27 mouse cellular contexts compared by ENCODE assay signal in the genomic region with DNA sequence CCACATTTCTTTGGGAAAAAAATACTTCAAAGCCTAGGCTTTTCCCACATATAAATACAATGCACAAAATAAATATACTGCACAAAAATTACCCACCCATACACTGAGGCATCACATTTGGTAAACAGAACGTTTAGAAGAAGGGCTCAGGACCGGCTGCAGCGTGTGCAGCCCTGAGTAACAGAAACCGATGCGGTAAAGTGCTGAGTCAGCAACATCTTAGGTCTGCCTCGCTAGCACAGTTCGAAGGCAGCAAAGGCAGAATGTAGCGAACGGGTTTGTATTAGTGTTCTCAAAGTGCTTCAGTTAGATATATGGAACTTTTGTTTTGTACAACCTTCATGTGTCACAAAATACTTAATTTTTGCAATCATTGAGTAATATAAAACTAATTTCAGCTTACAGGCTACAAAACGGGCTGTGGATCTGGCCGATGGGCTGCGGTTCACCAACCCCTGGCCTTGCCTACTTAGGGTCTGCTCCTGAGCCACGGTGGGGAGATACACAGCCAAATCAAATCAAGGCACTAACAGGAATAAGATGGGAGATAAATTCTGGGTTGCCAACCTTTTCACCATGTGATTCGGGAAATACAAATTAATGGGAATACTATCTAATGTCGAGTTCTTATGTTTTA. TPM values are rescaled to one million over a fixed set of nuclear protein-coding genes. Genes with fewer than 3 reads are reported as not detected.
DNase-seq lines count a peak whose midpoint lies in the region; ATAC-seq and TF ChIP-seq lines count a peak whose summit lies in the region.
"Had no signal": no experiment of that assay in that cellular context is flagged by ENCODE, and none has a peak within 500 bp of the region (broad histone marks: within the 10 kb centered on the region; RNA-seq: fewer than 3 reads in every experiment).

No protein-coding gene starts in this region.

- H3K79me2 ChIP-seq in MEL (ENCODE audit: control insufficient read depth, insufficient read depth, low read length, poor library complexity) = no peaks in the 10 kb centered on the region

- DNase-seq in heart, adult 11 months = peak; percentile 78
- DNase-seq in midbrain, embryonic 11.5 days (ENCODE audit: low spot score, missing footprints) = peak; percentile 64
- no peak for DNase-seq in MEL (ENCODE audit: low read depth, low spot score)
- DNase-seq in ovary, postnatal 14 days (ENCODE audit: low spot score) = no peak
- no peak for DNase-seq in T-cell, adult 2 months (ENCODE audit: low spot score)
- DNase-seq: adrenal gland, adult 2 months; adrenal gland, postnatal 10 days; adrenal gland, postnatal 25 days; B cell, adult 2 months; cerebellum, adult 11 months; cerebellum, adult 18-20 months; cerebellum, adult 8-10 months; cerebellum, adult 9-11 months; cerebellum, postnatal 14 days; cerebellum, postnatal 36 days; embryo, embryonic 11 days had no signal

- no peak for TF ChIP-seq CTCF in MEL (IDR thresholded peaks at IDR 0.05 in 2 of 3, conservative IDR thresholded peaks at IDR 0.05 in 1 of 3; ENCODE audit: control insufficient read depth in 1 of 3, insufficient read depth in 1 of 3, low read depth in 2 of 3, low read length in 3 of 3, poor library complexity in 1 of 3, severe bottlenecking in 1 of 3)

- TF ChIP-seq RAD21 in MEL (IDR thresholded peaks at IDR 0.05; ENCODE audit: low read depth, low read length) = no peak

- H3K4me2 ChIP-seq in heart, embryonic 12.5 days = no peak overlapping the region
- no peak overlapping the region for H3K4me2 ChIP-seq in midbrain, embryonic 11.5 days
- no peak overlapping the region for H3K4me2 ChIP-seq in midbrain, embryonic 16.5 days (ENCODE audit: low read length)
- H3K4me2 ChIP-seq: embryonic facial prominence, embryonic 13.5 days; embryonic facial prominence, embryonic 15.5 days; forebrain, embryonic 12.5 days had no signal

- no peaks in the 10 kb centered on the region for H3K27me3 ChIP-seq in heart, embryonic 12.5 days (replicated peaks)
- H3K27me3 ChIP-seq in midbrain, embryonic 11.5 days (ENCODE audit: control insufficient read depth, insufficient read depth, low read length) = no peaks in the 10 kb centered on the region
- H3K27me3 ChIP-seq in midbrain, embryonic 16.5 days (ENCODE audit: control insufficient read depth, insufficient read depth, low read depth, low read length) = no peaks in the 10 kb centered on the region
- no peaks in the 10 kb centered on the region for H3K27me3 ChIP-seq in MEL (ENCODE audit: control insufficient read depth in 1 of 2, insufficient read depth in 2 of 2, low read length in 2 of 2)
- H3K27me3 ChIP-seq: embryonic facial prominence, embryonic 13.5 days; embryonic facial prominence, embryonic 15.5 days had no signal

- no peak for TF ChIP-seq POLR2A in MEL (IDR thresholded peaks at IDR 0.05; ENCODE audit: control insufficient read depth in 1 of 2, insufficient read depth in 1 of 2, low read depth in 1 of 2, low read length in 2 of 2, poor library complexity in 1 of 2)

- peaks cover 47% of the 10 kb centered on the region for H3K36me3 ChIP-seq in heart, embryonic 12.5 days
- no peaks in the 10 kb centered on the region for H3K36me3 ChIP-seq in midbrain, embryonic 11.5 days (ENCODE audit: control insufficient read depth, insufficient read depth, low read length)
- peaks cover 33% of the 10 kb centered on the region for H3K36me3 ChIP-seq in midbrain, embryonic 16.5 days (ENCODE audit: control insufficient read depth, insufficient read depth, low read length)
- no peaks in the 10 kb centered on the region for H3K36me3 ChIP-seq in MEL (ENCODE audit: control insufficient read depth in 1 of 2, insufficient read depth in 2 of 2, low read length in 2 of 2)
- H3K36me3 ChIP-seq: G1E had no signal

- no peak overlapping the region for H3K4me3 ChIP-seq in heart, embryonic 12.5 days
- H3K4me3 ChIP-seq in midbrain, embryonic 11.5 days (ENCODE audit: low read depth, low read length) = no peak overlapping the region
- no peak overlapping the region for H3K4me3 ChIP-seq in midbrain, embryonic 16.5 days (ENCODE audit: low read depth, low read length)
- no peak overlapping the region for H3K4me3 ChIP-seq in MEL (ENCODE audit: control insufficient read depth in 1 of 2, insufficient read depth in 1 of 2, low read depth in 2 of 2, low read length in 2 of 2)
- H3K4me3 ChIP-seq: embryonic facial prominence, embryonic 13.5 days; embryonic facial prominence, embryonic 15.5 days; erythroblast, embryonic 14.5 days; forebrain, embryonic 10.5 days; forebrain, embryonic 12.5 days had no signal

- no peak overlapping the region for H3K9ac ChIP-seq in heart, embryonic 12.5 days
- H3K9ac ChIP-seq in midbrain, embryonic 11.5 days (ENCODE audit: low read length) = no peak overlapping the region
- no peak overlapping the region for H3K9ac ChIP-seq in midbrain, embryonic 16.5 days (ENCODE audit: low read depth, low read length)
- no peak overlapping the region for H3K9ac ChIP-seq in MEL (ENCODE audit: control insufficient read depth, low read depth, low read length, poor library complexity, severe bottlenecking)
- H3K9ac ChIP-seq: embryonic facial prominence, embryonic 13.5 days; embryonic facial prominence, embryonic 15.5 days; forebrain, embryonic 12.5 days had no signal

- H3K4me1 ChIP-seq in heart, embryonic 12.5 days (replicated peaks) = no peaks in the 10 kb centered on the region
- no peaks in the 10 kb centered on the region for H3K4me1 ChIP-seq in midbrain, embryonic 11.5 days (ENCODE audit: control insufficient read depth, insufficient read depth, low read length)
- no peaks in the 10 kb centered on the region for H3K4me1 ChIP-seq in midbrain, embryonic 16.5 days (ENCODE audit: control insufficient read depth, insufficient read depth, low read length)
- H3K4me1 ChIP-seq in MEL (ENCODE audit: control insufficient read depth in 1 of 2, insufficient read depth in 2 of 2, low read length in 2 of 2) = no peaks in the 10 kb centered on the region
- H3K4me1 ChIP-seq: embryonic facial prominence, embryonic 13.5 days; embryonic facial prominence, embryonic 15.5 days; forebrain, embryonic 10.5 days; forebrain, embryonic 12.5 days had no signal

- no peak for ATAC-seq in heart, embryonic 12.5 days (ENCODE audit: insufficient number of reproducible peaks, low FRiP score)
- ATAC-seq in midbrain, embryonic 11.5 days (ENCODE audit: low FRiP score) = no peak
- ATAC-seq in midbrain, embryonic 16.5 days = no peak
- ATAC-seq: CD4-positive, CD25-positive, alpha-beta regulatory T cell, adult 4 months; forebrain, embryonic 14.5 days; forebrain, embryonic 16.5 days had no signal

- no peak overlapping the region for H3K27ac ChIP-seq in heart, embryonic 12.5 days (ENCODE audit: poor library complexity, severe bottlenecking)
- no peak overlapping the region for H3K27ac ChIP-seq in midbrain, embryonic 11.5 days (ENCODE audit: low read depth, low read length)
- H3K27ac ChIP-seq in midbrain, embryonic 16.5 days (ENCODE audit: low read length) = no peak overlapping the region
- H3K27ac ChIP-seq in MEL (ENCODE audit: control insufficient read depth, low read depth, low read length) = no peak overlapping the region
- H3K27ac ChIP-seq: embryonic facial prominence, embryonic 13.5 days; embryonic facial prominence, embryonic 15.5 days; forebrain, embryonic 10.5 days; forebrain, embryonic 12.5 days had no signal

- H3K9me3 ChIP-seq in heart, embryonic 12.5 days (replicated peaks) = no peaks in the 10 kb centered on the region
- no peaks in the 10 kb centered on the region for H3K9me3 ChIP-seq in midbrain, embryonic 11.5 days (ENCODE audit: control insufficient read depth, low read length)
- no peaks in the 10 kb centered on the region for H3K9me3 ChIP-seq in midbrain, embryonic 16.5 days (replicated peaks; ENCODE audit: control insufficient read depth, low read length, poor library complexity, severe bottlenecking)
- no peaks in the 10 kb centered on the region for H3K9me3 ChIP-seq in MEL (replicated peaks; ENCODE audit: insufficient read depth, low read length)
- H3K9me3 ChIP-seq: embryonic facial prominence, embryonic 13.5 days; embryonic facial prominence, embryonic 15.5 days; forebrain, embryonic 10.5 days; forebrain, embryonic 12.5 days; G1E had no signal

- TF ChIP-seq EP300 in MEL (IDR thresholded peaks at IDR 0.05; ENCODE audit: low read depth in 1 of 2, low read length in 2 of 2) = no peak

- 80% methylated on average over 15 of the region's 15 CpGs for WGBS in heart, embryonic 12.5 days
- 82% methylated on average over 15 of the region's 15 CpGs for WGBS in midbrain, embryonic 11.5 days
- 82% methylated on average over 15 of the region's 15 CpGs for WGBS in midbrain, embryonic 16.5 days

TF ChIP-seq in MEL, 35 proteins besides CTCF, POLR2A, EP300 and RAD21:
- TF ChIP-seq MAFK (IDR thresholded peaks at IDR 0.05; ENCODE audit: borderline replicate concordance, low read depth, low read length) = peak; percentile 93
- no peak for TF ChIP-seq ELF1 (IDR thresholded peaks at IDR 0.05; ENCODE audit: low read depth, low read length)

RNA-seq across cellular contexts. Expression of a gene that starts 6.9 kb away (rescaled TPM):
- polyA plus RNA-seq in heart, embryonic 12.5 days (2016; fragmentation: Nextera tagmentation; extraction: Ambion mirVana) = 5.9 and 7.1 TPM in 2 replicates
- 11.8 and 12.1 TPM in 2 replicates for polyA plus RNA-seq in midbrain, embryonic 11.5 days (2014; fragmentation: Nextera tagmentation; extraction: Ambion mirVana)
- polyA plus RNA-seq in midbrain, embryonic 16.5 days (2015; fragmentation: Nextera tagmentation; extraction: Ambion mirVana) = 22.2 TPM in 2 replicates
- total RNA-seq in MEL (2012; rRNA removed) = 2.3 and 2.8 TPM in 2 replicates
- 1 to 10 TPM in 1 of 2 experiments, not detected in 1; 3.0 TPM for polyA plus RNA-seq in MEL (2012; ENCODE audit: insufficient read depth in 1 of 2, insufficient read length in 2 of 2, low read depth in 1 of 2, low replicate concordance in 2 of 2, missing spikeins in 1 of 2)
- polyA plus RNA-seq: erythroblast, embryonic 14.5 days had no signal

RNA-seq across cellular contexts. Expression of a gene that starts 16.9 kb away (rescaled TPM):
- 9.1 and 10.3 TPM in 2 replicates for polyA plus RNA-seq in heart, embryonic 12.5 days (2016; fragmentation: Nextera tagmentation; extraction: Ambion mirVana)
- polyA plus RNA-seq in midbrain, embryonic 11.5 days (2014; fragmentation: Nextera tagmentation; extraction: Ambion mirVana) = 9.4 and 12.5 TPM in 2 replicates
- 13.7 and 14.8 TPM in 2 replicates for polyA plus RNA-seq in midbrain, embryonic 16.5 days (2015; fragmentation: Nextera tagmentation; extraction: Ambion mirVana)
- total RNA-seq in MEL (2012; rRNA removed) = 0.72 and 1.2 TPM in 2 replicates
- 1 to 10 TPM in 1 of 2 experiments, not detected in 1; 1.1 TPM for polyA plus RNA-seq in MEL (2012; ENCODE audit: insufficient read depth in 1 of 2, insufficient read length in 2 of 2, low read depth in 1 of 2, low replicate concordance in 2 of 2, missing spikeins in 1 of 2)
- polyA plus RNA-seq: erythroblast, embryonic 14.5 days; G1E had no signal

RNA-seq across cellular contexts. Expression of a gene that starts 42.9 kb away (rescaled TPM):
- polyA plus RNA-seq in heart, embryonic 12.5 days (2016; fragmentation: Nextera tagmentation; extraction: Ambion mirVana) = 29.7 and 31.5 TPM in 2 replicates
- polyA plus RNA-seq in midbrain, embryonic 11.5 days (2014; fragmentation: Nextera tagmentation; extraction: Ambion mirVana) = 43.4 and 46.2 TPM in 2 replicates
- 23.1 and 23.5 TPM in 2 replicates for polyA plus RNA-seq in midbrain, embryonic 16.5 days (2015; fragmentation: Nextera tagmentation; extraction: Ambion mirVana)
- total RNA-seq in MEL (2012; rRNA removed) = 95.3 and 100 TPM in 2 replicates
- 100 to 1,000 TPM; 109 to 384 TPM for polyA plus RNA-seq in MEL (2012; ENCODE audit: insufficient read depth in 1 of 2, insufficient read length in 2 of 2, low read depth in 1 of 2, low replicate concordance in 2 of 2, missing spikeins in 1 of 2)

Comparison
In these comparisons a context has a peak if more than half of its experiments do, and no peak if none do; other contexts are left out.
1. DNase-seq: peak in heart, adult 11 months (single experiment) and midbrain, embryonic 11.5 days (single experiment); none in MEL (single experiment), ovary, postnatal 14 days (single experiment) and T-cell, adult 2 months (single experiment).